Mouse (Mus musculus) liver, embryonic 14.5 days (tissue): Measurements from ENCODE around the gene Rufy2. TPM values are rescaled to one million over a fixed set of nuclear protein-coding genes. Genes with fewer than 3 reads are reported as not detected.

ENCODE experiments used
- ATAC-seq: fragments of 200-750 bp; cut with Nextera tagmentation; 2 replicates; pipeline ENCODE4 v1.8.0; 2017; ENCODE audit warnings: moderate number of reproducible peaks, mild to moderate bottlenecking, moderate library complexity; ENCODE audit not compliant: insufficient read depth
- DNase-seq, 3 experiments: peaks; one replicate each; pipeline ENCODE4 v3.0.0-alpha.2; 2012 to 2013; ENCODE audit warnings: low read depth in 3 of 3, low spot score in 3 of 3
- H3K27ac ChIP-seq: fragments of 300-500 bp; sonication (generic); 2 replicates; pipeline ENCODE4 v1.5.1; 2014; ENCODE audit warnings: moderate library complexity, mild to moderate bottlenecking, control low read depth, inconsistent platforms
- H3K27me3 ChIP-seq: fragments of 300-500 bp; sonication (generic); 2 replicates; pipeline ENCODE4 v1.6.1; 2014; ENCODE audit warnings: mild to moderate bottlenecking, low read length, moderate library complexity; ENCODE audit not compliant: control insufficient read depth, insufficient read depth
- H3K36me3 ChIP-seq: fragments of 300-500 bp; sonication (generic); replicated peaks from 2 replicates; pipeline ENCODE4 v1.6.1; 2014; ENCODE audit warnings: low read depth; ENCODE audit not compliant: control insufficient read depth, insufficient read depth
- H3K4me1 ChIP-seq, 2 experiments: fragments of 200-500 bp in 1 of 2; fragments of 300-500 bp in 1 of 2; sonication (generic) in 1 of 2; replicated peaks; 2 replicates each; pipeline ENCODE4 v1.6.1; 2012 to 2014; ENCODE audit warnings: antibody characterized with exemption in 1 of 2, inconsistent platforms in 1 of 2, low read length in 1 of 2; ENCODE audit not compliant: control insufficient read depth in 2 of 2, insufficient read depth in 2 of 2
- H3K4me2 ChIP-seq: fragments of 300-500 bp; sonication (generic); 2 replicates; pipeline ENCODE4 v1.6.1; 2014; ENCODE audit warnings: low read depth, mild to moderate bottlenecking, control low read depth, moderate library complexity
- H3K4me3 ChIP-seq, 2 experiments: fragments of 200-500 bp in 1 of 2; fragments of 300-500 bp in 1 of 2; sonication (generic) in 1 of 2; 2 replicates each; pipeline ENCODE4 v1.5.1; 2012 to 2014; ENCODE audit warnings: low read depth in 2 of 2, low read length in 2 of 2, mild to moderate bottlenecking in 2 of 2, control low read depth in 1 of 2, inconsistent platforms in 1 of 2, moderate library complexity in 1 of 2; ENCODE audit not compliant: insufficient read depth in 1 of 2
- H3K9ac ChIP-seq: fragments of 300-500 bp; sonication (generic); replicated peaks from 2 replicates; pipeline ENCODE4 v1.6.1; 2014; ENCODE audit warnings: mild to moderate bottlenecking, control low read depth, moderate library complexity
- H3K9me3 ChIP-seq: fragments of 300-500 bp; sonication (generic); 2 replicates; pipeline ENCODE4 v1.6.1; 2016; ENCODE audit warnings: low read length, mixed read lengths; ENCODE audit not compliant: control insufficient read depth
- CTCF ChIP-seq: IDR thresholded peaks from 2 replicates; pipeline ENCODE4 v1.5.1; 2016; ENCODE audit warnings: antibody characterized with exemption, low read depth, control low read depth
- EP300 ChIP-seq: IDR thresholded peaks from 2 replicates; pipeline ENCODE4 v1.6.1; 2016; ENCODE audit warnings: antibody characterized with exemption, low read depth
- WGBS: fragments of 180-500 bp; shearing (Covaris S2); extraction: QIAGEN DNeasy Blood & Tissue Kit; methylation state at CpG from one replicate; pipeline ENCODE4 v1.1.7; 2014; ENCODE audit not compliant: insufficient replicate concordance; 5-methylcytosine and 5-hydroxymethylcytosine counted together
- polyA plus RNA-seq, 2 experiments: library from polyadenylated mRNA; depleted of rRNA in 1 of 2; stranded (reverse) in 1 of 2; unstranded in 1 of 2; fragments of >200 nt; fragmentation: Nextera tagmentation in 1 of 2; extraction: Ambion mirVana in 1 of 2; gene quantifications; 2 replicates each; pipeline versions ENCODE4 v1.2.1 to v1.2.3; 2012 to 2014

The Rufy2 gene
- polyA plus RNA-seq, 2 experiments, result 1.1 to 1.3 TPM

DNA sequence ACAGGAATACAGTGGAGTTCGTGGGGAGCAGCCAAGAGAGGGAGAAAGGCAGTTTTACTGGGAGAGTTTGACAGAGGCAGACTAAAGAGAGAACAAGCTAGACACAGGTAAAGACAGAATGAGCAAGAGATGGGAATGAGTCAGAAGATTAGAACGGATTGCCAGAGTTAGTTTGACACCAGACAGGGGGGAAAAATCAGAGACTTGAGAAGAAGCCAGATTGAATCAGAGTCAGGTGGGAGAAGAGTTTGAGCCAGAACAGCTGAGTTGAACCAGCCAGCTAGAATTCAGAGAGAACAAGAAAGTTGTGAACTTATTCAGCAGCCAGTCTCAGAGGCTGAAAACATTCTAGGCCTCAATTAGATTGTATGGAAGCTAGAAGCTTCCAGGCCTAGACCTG, 79.8 kb downstream of the Rufy2 start, which contains the start of gene Pbld1:
Gene Pbld1 (plus strand): TSS at position 301 of the 400 bp plus-strand sequence.
- H3K4me2 ChIP-seq, result no peak within 1 kb of the TSS
- ATAC-seq (no peak), DNase-seq (no peak)
- no peak within 1 kb of the TSS for H3K9ac ChIP-seq
- 0 out of 4 replicates have a peak, but pooled peaks cover 0 to 2% of the 10 kb centered on the region in 2 experiments for H3K4me1 ChIP-seq
- TF ChIP-seq EP300, result no peak
- no peak for TF ChIP-seq CTCF
- no peaks in the 10 kb centered on the region for H3K9me3 ChIP-seq
- 51% methylated on average over 2 of the region's 2 CpGs for WGBS
- H3K36me3 ChIP-seq, result no peaks in the 10 kb centered on the region
- no peak within 1 kb of the TSS for H3K4me3 ChIP-seq
- no peaks in the 10 kb centered on the region for H3K27me3 ChIP-seq
- H3K27ac ChIP-seq, result no peak within 1 kb of the TSS

DNA sequence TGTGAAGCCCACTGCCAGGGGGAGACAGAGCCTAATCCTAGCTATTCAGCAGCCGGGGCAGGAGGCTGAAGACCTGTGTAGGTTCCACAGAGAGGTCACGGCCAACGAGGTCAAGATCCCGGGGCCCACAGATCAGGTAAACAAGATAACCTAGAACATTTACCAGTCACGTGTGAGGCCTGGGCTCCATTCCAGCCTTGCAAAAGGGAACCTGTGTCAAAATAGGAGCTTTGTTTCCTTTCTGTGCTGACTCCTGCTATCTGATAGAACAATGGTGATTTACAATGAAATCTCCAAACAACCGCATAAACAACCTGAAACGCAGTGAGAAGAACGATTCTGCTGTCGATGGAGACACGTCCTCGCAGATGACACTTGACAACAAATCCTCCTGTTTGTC, 80.4 kb downstream of the Rufy2 start:
- no peak overlapping the region for H3K4me3 ChIP-seq
- no peak overlapping the region for H3K27ac ChIP-seq
- H3K27me3 ChIP-seq, result no peaks in the 10 kb centered on the region
- no peak for TF ChIP-seq EP300
- TF ChIP-seq CTCF, result no peak
- H3K4me2 ChIP-seq, result no peak overlapping the region
- H3K9me3 ChIP-seq, result no peaks in the 10 kb centered on the region
- H3K4me1 ChIP-seq, result 0 out of 4 replicates have a peak, but pooled peaks cover 0 to 2% of the 10 kb centered on the region in 2 experiments
- ATAC-seq, result peak; percentile 21; the same call in 1 of the 2 replicates
- 61% methylated on average over 11 of the region's 11 CpGs for WGBS
- no peak overlapping the region for H3K9ac ChIP-seq
- H3K36me3 ChIP-seq, result no peaks in the 10 kb centered on the region
- DNase-seq, result peak in 1 of 3 experiments; percentile 11

DNA sequence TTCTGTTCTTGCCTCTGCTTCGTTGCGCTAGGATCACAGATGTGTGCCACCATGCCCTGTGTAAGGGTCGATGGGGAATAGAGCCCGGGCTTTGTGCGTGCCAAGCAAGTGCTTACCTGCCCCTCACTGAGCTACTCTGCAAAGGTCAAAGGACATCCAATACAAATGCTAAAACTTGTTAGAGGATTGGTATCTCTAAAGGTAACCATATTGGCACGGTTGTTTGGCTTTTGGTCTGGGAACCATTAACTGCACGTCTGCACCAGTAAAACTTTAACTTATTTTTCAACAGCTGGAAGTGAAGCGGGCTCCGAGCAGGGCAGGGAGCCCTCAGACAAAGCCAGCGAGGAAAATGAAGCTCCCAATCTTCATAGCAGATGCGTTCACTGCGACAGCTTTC, 81.2 kb downstream of the Rufy2 start:
- Histone ChIP-seq H3K36me3 (no peaks in the 10 kb centered on the region), H3K9ac (no peak overlapping the region), H3K4me1 (0 out of 4 replicates have a peak, but pooled peaks cover 0 to 2% of the 10 kb centered on the region in 2 experiments), H3K4me3 (no peak overlapping the region; a peak in 1 of 4 replicates), H3K4me2 (no peak overlapping the region; the same call in 1 of the 2 replicates), H3K27ac (no peak overlapping the region), H3K27me3 (no peaks in the 10 kb centered on the region), H3K9me3 (no peaks in the 10 kb centered on the region)
- TF ChIP-seq CTCF (no peak), EP300 (no peak)
- DNase-seq (no peak), ATAC-seq (no peak)
- WGBS, result 62% methylated on average over 12 of the region's 12 CpGs

DNA sequence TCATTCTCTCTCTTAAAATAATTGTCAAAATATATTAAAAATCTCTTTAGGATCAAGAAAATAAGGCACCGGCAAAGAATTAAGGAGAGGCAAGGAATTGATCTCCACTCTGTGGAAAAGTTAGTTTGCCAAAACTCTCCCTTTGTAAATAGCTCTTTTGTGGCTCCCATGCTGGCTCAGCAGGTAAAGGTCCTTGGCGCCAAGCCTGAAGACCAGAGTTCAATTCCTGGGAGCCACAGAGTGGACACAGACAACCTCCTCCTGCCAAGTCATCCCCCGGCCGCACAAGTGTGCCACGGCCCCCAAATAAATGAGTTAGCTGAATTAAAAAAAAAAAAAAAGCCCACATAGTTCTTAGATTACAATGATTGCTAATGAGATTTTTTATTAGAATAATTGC, 82.7 kb downstream of the Rufy2 start:
- H3K36me3 ChIP-seq, result no peaks in the 10 kb centered on the region
- H3K27ac ChIP-seq, result no peak overlapping the region
- DNase-seq (no peak), ATAC-seq (no peak)
- no peak overlapping the region for H3K4me2 ChIP-seq
- no peak overlapping the region for H3K9ac ChIP-seq
- H3K27me3 ChIP-seq, result no peaks in the 10 kb centered on the region
- WGBS, result 74% methylated on average over 5 of the region's 5 CpGs
- TF ChIP-seq EP300, result no peak
- no peak for TF ChIP-seq CTCF
- H3K9me3 ChIP-seq, result no peaks in the 10 kb centered on the region
- 0 out of 4 replicates have a peak, but pooled peaks cover 0 to 2% of the 10 kb centered on the region in 2 experiments for H3K4me1 ChIP-seq
- H3K4me3 ChIP-seq, result no peak overlapping the region

DNA sequence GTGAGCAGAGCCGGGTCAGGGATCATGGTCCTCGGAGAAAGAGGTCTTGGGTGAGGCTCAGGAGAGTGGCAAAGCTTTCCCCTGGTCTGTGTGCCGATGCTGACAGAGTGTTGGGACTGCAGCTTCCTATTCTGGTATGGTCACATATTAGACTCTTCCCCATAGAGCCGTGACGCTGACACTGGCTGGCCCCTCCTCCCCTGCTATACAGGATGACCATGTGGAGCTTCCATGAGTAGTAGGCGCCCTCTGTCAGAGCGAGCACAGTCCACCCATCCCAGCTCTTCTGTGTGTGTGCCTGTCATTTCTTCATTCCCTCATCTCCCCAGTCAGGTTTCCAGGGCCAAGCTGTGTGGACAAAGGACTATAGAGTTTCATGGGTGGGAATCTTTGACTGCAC, 83.3 kb downstream of the Rufy2 start:
- Histone ChIP-seq H3K9me3 (no peaks in the 10 kb centered on the region), H3K9ac (no peak overlapping the region), H3K4me2 (no peak overlapping the region), H3K27ac (no peak overlapping the region), H3K4me3 (no peak overlapping the region), H3K4me1 (0 out of 4 replicates have a peak, but pooled peaks cover 0 to 2% of the 10 kb centered on the region in 2 experiments), H3K36me3 (no peaks in the 10 kb centered on the region), H3K27me3 (no peaks in the 10 kb centered on the region)
- DNase-seq, result no peak
- WGBS, result 60% methylated on average over 7 of the region's 7 CpGs
- TF ChIP-seq EP300 (no peak), CTCF (no peak)
- no peak for ATAC-seq
